Mouse (Mus musculus): ENCODE measurements around the gene Dlk1.
A peak's percentile ranks its signal among the peaks of the same experiment; 100 is the strongest.

Dlk1 gene

GRCm38 (mm10) chr12:109452592-109452991 is at the start of gene Dlk1:
Gene Dlk1 (plus strand): TSS chr12:109452823.
- no peak for DNase-seq (ENCODE audit: low spot score in 2 of 2)

GRCm38 (mm10) chr12:109402943-109403342 is 49.7 kb upstream of the Dlk1 start:
- no peak for DNase-seq (ENCODE audit: low spot score in 2 of 2)

- no peak for DNase-seq (ENCODE audit: low spot score in 2 of 2)
These were observed 48.9 kb upstream of the Dlk1 start for GRCm38 (mm10) chr12:109403752-109404151.

GRCm38 (mm10) chr12:109406018-109406417 is 46.6 kb upstream of the Dlk1 start:
- DNase-seq (ENCODE audit: low spot score in 2 of 2), result no peak

GRCm38 (mm10) chr12:109410723-109411122 is 41.9 kb upstream of the Dlk1 start:
- DNase-seq (ENCODE audit: low spot score in 2 of 2), result no peak

- DNase-seq (ENCODE audit: low spot score in 2 of 2), result no peak
These were observed 41.2 kb upstream of the Dlk1 start for GRCm38 (mm10) chr12:109411172-109412070.

GRCm38 (mm10) chr12:109412071-109412440 is 40.6 kb upstream of the Dlk1 start:
- DNase-seq (ENCODE audit: low spot score in 2 of 2), result no peak

GRCm38 (mm10) chr12:109412675-109413074 is 39.9 kb upstream of the Dlk1 start:
- DNase-seq (ENCODE audit: low spot score in 2 of 2), result no peak

GRCm38 (mm10) chr12:109413321-109413720 is 39.3 kb upstream of the Dlk1 start:
- no peak for DNase-seq (ENCODE audit: low spot score in 2 of 2)

GRCm38 (mm10) chr12:109416681-109417080 is 35.9 kb upstream of the Dlk1 start:
- DNase-seq (ENCODE audit: low spot score in 2 of 2), result no peak

GRCm38 (mm10) chr12:109417476-109418201 is 35.0 kb upstream of the Dlk1 start:
- DNase-seq (ENCODE audit: low spot score in 2 of 2), result no peak

GRCm38 (mm10) chr12:109420006-109420405 is 32.6 kb upstream of the Dlk1 start:
- no peak for DNase-seq (ENCODE audit: low spot score in 2 of 2)

- DNase-seq (ENCODE audit: low spot score in 2 of 2), result no peak
These were observed 29.5 kb upstream of the Dlk1 start for GRCm38 (mm10) chr12:109423163-109423562.

GRCm38 (mm10) chr12:109423716-109424429 is 28.8 kb upstream of the Dlk1 start:
- no peak for DNase-seq (ENCODE audit: low spot score in 2 of 2)

- DNase-seq (ENCODE audit: low spot score in 2 of 2), result no peak
These were observed 27.8 kb upstream of the Dlk1 start for GRCm38 (mm10) chr12:109424753-109425332.

GRCm38 (mm10) chr12:109425982-109426381 is 26.6 kb upstream of the Dlk1 start:
- DNase-seq (ENCODE audit: low spot score in 2 of 2), result no peak

GRCm38 (mm10) chr12:109432475-109433130 is 20.0 kb upstream of the Dlk1 start:
- no peak for DNase-seq (ENCODE audit: low spot score in 2 of 2)

GRCm38 (mm10) chr12:109436367-109436807 is 16.2 kb upstream of the Dlk1 start:
- no peak for DNase-seq (ENCODE audit: low spot score in 2 of 2)

- DNase-seq (ENCODE audit: low spot score in 2 of 2), result no peak
These were observed 15.8 kb upstream of the Dlk1 start for GRCm38 (mm10) chr12:109436852-109437251.

GRCm38 (mm10) chr12:109437559-109438350 is 14.9 kb upstream of the Dlk1 start:
- peak; percentile 78 for DNase-seq (ENCODE audit: low spot score in 2 of 2)
